Mouse (Mus musculus) G1E (cell line): ENCODE results near the gene Pax7.

Experiments used
- CTCF ChIP-seq: IDR thresholded peaks from 2 replicates; pipeline ENCODE4 v1.5.1; 2012; ENCODE audit warnings: low read depth, low read length, inconsistent platforms, mixed read lengths
- GATA1 ChIP-seq: IDR thresholded peaks from 2 replicates; pipeline ENCODE4 v1.6.1; 2012; ENCODE audit warnings: borderline replicate concordance, low read length, inconsistent platforms, mixed read lengths
- GATA2 ChIP-seq: IDR thresholded peaks from 2 replicates; pipeline ENCODE4 v1.6.1; 2012; ENCODE audit warnings: low read depth, low read length, inconsistent platforms, borderline replicate concordance
- POLR2AphosphoS5 ChIP-seq: IDR thresholded peaks from 2 replicates; pipeline ENCODE4 v1.6.1; 2012; ENCODE audit warnings: low read depth, low read length, inconsistent platforms; ENCODE audit not compliant: insufficient replicate concordance
- TAL1 ChIP-seq: conservative IDR thresholded peaks from 2 replicates; pipeline ENCODE4 v1.6.1; 2012; ENCODE audit warnings: low read depth, low read length, inconsistent platforms, mixed read lengths

- TF ChIP-seq CTCF: no peak
- TF ChIP-seq POLR2AphosphoS5: no peak
- no peak for TF ChIP-seq GATA1
- no peak for TF ChIP-seq GATA2
- TF ChIP-seq TAL1: no peak
Observed at GRCm38 (mm10) chr4:139811901-139812300, 21.4 kb downstream of the Pax7 start.
